Mouse (Mus musculus) limb, embryonic 14.5 days (tissue): ENCODE results near the gene 4921524J17Rik. TPM values are rescaled to one million over a fixed set of nuclear protein-coding genes. Genes with fewer than 3 reads are reported as not detected.

ENCODE experiments used
- ATAC-seq: fragments of 200-750 bp; cut with Nextera tagmentation; 2 replicates; pipeline ENCODE4 v1.8.0; 2017; ENCODE audit warnings: low read depth, moderate number of reproducible peaks, moderate TSS enrichment; ENCODE audit not compliant: low FRiP score
- DNase-seq: peaks from one replicate; pipeline ENCODE4 v3.0.0-alpha.2; 2015; ENCODE audit warnings: low spot score
- H3K27ac ChIP-seq: fragments of 300-500 bp; sonication (generic); replicated peaks from 2 replicates; pipeline ENCODE4 v1.5.1; 2014; ENCODE audit warnings: low read depth, mild to moderate bottlenecking, low read length, moderate library complexity, mixed read lengths
- H3K27me3 ChIP-seq: fragments of 300-500 bp; sonication (generic); 2 replicates; pipeline ENCODE4 v1.6.1; 2014; ENCODE audit warnings: low read length, mixed read lengths; ENCODE audit not compliant: control insufficient read depth, insufficient read depth
- H3K36me3 ChIP-seq: fragments of 300-500 bp; sonication (generic); 2 replicates; pipeline ENCODE4 v1.6.1; 2014; ENCODE audit warnings: mild to moderate bottlenecking, low read length, moderate library complexity, mixed read lengths; ENCODE audit not compliant: control insufficient read depth, insufficient read depth
- H3K4me1 ChIP-seq: fragments of 300-500 bp; sonication (generic); 2 replicates; pipeline ENCODE4 v1.6.1; 2014; ENCODE audit warnings: antibody characterized with exemption, low read length, mixed read lengths; ENCODE audit not compliant: control insufficient read depth, insufficient read depth
- H3K4me2 ChIP-seq: fragments of 300-500 bp; sonication (generic); replicated peaks from 2 replicates; pipeline ENCODE4 v1.6.1; 2014; ENCODE audit warnings: low read depth, mild to moderate bottlenecking, low read length, moderate library complexity; ENCODE audit not compliant: severe bottlenecking
- H3K4me3 ChIP-seq: fragments of 300-500 bp; sonication (generic); replicated peaks from 2 replicates; pipeline ENCODE4 v1.5.1; 2014; ENCODE audit warnings: low read length
- H3K9ac ChIP-seq: fragments of 300-500 bp; sonication (generic); 2 replicates; pipeline ENCODE4 v1.6.1; 2014; ENCODE audit warnings: mild to moderate bottlenecking, low read depth, low read length, moderate library complexity; ENCODE audit not compliant: severe bottlenecking
- H3K9me3 ChIP-seq: fragments of 300-500 bp; sonication (generic); 2 replicates; pipeline ENCODE4 v1.6.1; 2016; ENCODE audit warnings: low read length; ENCODE audit not compliant: control insufficient read depth
- POLR2A ChIP-seq: fragments of 200-500 bp; IDR thresholded peaks from 2 replicates; pipeline ENCODE4 v1.8.0; 2012; ENCODE audit warnings: inconsistent platforms, mild to moderate bottlenecking, moderate library complexity, borderline replicate concordance; ENCODE audit not compliant: insufficient read depth, insufficient read length; ENCODE audit errors: extremely low read depth
- WGBS: fragments of 180-500 bp; shearing (Covaris S2); extraction: QIAGEN DNeasy Blood & Tissue Kit; methylation state at CpG from one replicate; pipeline ENCODE4 v1.1.7; 2014; 5-methylcytosine and 5-hydroxymethylcytosine counted together
- polyA plus RNA-seq, 2 experiments: library from polyadenylated mRNA; depleted of rRNA in 1 of 2; stranded (reverse) in 1 of 2; unstranded in 1 of 2; fragments of >200 nt; fragmentation: Nextera tagmentation in 1 of 2; extraction: Ambion mirVana in 1 of 2; gene quantifications; 2 replicates each; pipeline versions ENCODE4 v1.2.1 to v1.2.3; 2012 to 2014

The 4921524J17Rik gene
- 16.3 and 24.9 TPM in 2 replicates for polyA plus RNA-seq (2012; rRNA removed)
- polyA plus RNA-seq (2014; fragmentation: Nextera tagmentation; extraction: Ambion mirVana) = 46.5 and 51.2 TPM in 2 replicates

DNA sequence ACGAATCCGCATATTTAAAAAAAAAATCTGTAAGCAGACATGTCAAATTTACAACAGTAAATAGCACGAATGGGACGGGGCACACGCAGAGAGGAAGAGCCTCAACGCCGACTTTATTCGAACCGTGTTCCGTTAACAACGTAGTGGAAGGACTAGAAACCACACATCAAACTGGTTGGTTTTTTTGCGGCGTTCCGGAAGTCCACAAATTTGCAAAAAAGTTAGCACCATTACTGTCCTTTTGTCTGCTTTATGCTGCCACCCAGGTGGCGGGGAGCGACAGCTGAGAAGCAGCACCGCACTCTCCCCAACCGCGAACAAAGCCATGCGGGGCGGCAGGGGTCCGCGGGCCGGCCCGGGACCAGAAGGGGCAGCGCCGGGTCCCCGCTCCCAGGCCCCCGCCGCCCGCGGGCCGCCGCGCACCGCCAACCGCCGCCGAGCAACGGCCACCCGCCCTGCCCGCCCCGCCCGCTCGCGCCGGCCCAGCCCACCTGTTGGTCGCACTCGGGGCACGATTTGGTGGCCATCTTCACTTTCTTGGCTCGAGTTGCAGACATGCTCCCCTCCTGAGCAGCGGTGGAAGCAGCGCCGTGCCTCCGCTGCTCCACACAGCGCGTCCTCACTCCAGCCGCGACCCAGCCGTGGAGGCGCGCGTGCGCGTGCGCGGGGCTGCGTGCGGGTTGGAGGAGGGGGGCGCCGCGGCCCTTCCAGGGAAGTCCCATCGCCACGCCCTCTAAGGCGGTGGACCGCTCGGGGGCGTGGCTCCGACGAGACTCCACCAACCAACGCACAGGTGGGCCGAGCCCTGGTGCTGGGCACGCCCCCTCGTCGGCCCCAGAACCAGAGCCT is at the start of gene 4921524J17Rik:
4921524J17Rik (minus strand) TSS at position 666 of the 849 bp plus-strand sequence.
- TF ChIP-seq POLR2A = peak; percentile 97; the same call in 1 of the 2 replicates
- H3K27me3 ChIP-seq = no peaks in the 10 kb centered on the region
- H3K27ac ChIP-seq = peak within 1 kb of the TSS; percentile 96
- H3K4me2 ChIP-seq = peak within 1 kb of the TSS; percentile 52
- ATAC-seq (peak; percentile 99), DNase-seq (peak; percentile 99)
- peak within 1 kb of the TSS; percentile 74 for H3K4me3 ChIP-seq
- H3K4me1 ChIP-seq = peaks cover 18% of the 10 kb centered on the region
- under 1% methylated on average over 67 of the region's 85 CpGs for WGBS
- H3K36me3 ChIP-seq = no peaks in the 10 kb centered on the region
- peak within 1 kb of the TSS; percentile 88 for H3K9ac ChIP-seq
- no peaks in the 10 kb centered on the region for H3K9me3 ChIP-seq

DNA sequence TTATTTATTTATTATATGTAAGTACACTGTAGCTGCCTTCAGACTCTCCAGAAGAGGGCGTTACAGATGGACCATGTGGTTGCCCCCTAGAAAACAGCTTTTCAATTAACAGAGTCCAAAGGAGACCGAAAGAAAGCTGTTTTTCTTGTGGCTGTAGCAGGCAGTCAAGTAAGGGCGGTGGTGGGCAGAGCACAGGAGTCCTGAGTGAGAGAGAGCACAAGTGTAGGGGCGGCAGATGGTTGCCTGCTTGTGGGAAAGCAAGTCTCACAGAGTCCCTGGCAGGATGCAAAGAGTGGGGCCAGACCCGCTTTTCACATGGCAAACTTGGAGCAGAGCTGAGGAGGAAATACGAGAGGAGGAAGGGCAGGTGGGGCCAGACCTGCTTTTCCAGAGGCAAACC is 49.8 kb upstream of the 4921524J17Rik start:
- no peak for ATAC-seq
- TF ChIP-seq POLR2A = no peak
- Histone ChIP-seq H3K27me3 (no peaks in the 10 kb centered on the region), H3K4me1 (no peaks in the 10 kb centered on the region), H3K9me3 (no peaks in the 10 kb centered on the region), H3K9ac (no peak overlapping the region), H3K4me2 (no peak overlapping the region), H3K4me3 (no peak overlapping the region), H3K36me3 (no peaks in the 10 kb centered on the region), H3K27ac (no peak overlapping the region)
- 36% methylated on average over 6 of the region's 6 CpGs for WGBS
- no peak for DNase-seq

DNA sequence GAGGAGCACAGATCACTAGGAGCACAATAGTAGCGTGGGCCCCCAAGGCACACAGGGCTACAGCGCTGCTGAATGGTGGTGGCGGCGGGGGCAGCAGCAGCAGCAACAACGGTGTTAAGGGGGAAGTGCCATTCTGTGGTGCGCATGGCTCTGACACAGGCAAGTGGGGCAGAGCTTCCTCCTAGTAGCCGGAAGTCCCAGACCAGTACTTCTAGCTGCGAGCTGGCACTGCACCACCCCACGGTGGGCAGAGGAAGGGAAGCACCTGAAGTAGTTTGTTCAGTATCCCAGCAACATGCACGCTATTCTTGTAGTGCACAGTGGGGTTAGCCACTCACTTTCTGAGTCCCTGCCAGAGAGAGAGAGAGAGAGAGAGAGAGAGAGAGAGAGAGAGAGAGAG is 49.3 kb upstream of the 4921524J17Rik start:
- ATAC-seq = no peak
- Histone ChIP-seq H3K27ac (no peak overlapping the region), H3K4me3 (no peak overlapping the region), H3K9me3 (no peaks in the 10 kb centered on the region), H3K36me3 (no peaks in the 10 kb centered on the region), H3K9ac (0 out of 2 replicates have a peak overlapping the region, but pooled peaks have one; percentile 5), H3K27me3 (no peaks in the 10 kb centered on the region), H3K4me1 (no peaks in the 10 kb centered on the region), H3K4me2 (peak overlapping the region; percentile 27; the same call in 1 of the 2 replicates)
- DNase-seq = no peak
- 34% methylated on average over 10 of the region's 10 CpGs for WGBS
- TF ChIP-seq POLR2A = no peak

DNA sequence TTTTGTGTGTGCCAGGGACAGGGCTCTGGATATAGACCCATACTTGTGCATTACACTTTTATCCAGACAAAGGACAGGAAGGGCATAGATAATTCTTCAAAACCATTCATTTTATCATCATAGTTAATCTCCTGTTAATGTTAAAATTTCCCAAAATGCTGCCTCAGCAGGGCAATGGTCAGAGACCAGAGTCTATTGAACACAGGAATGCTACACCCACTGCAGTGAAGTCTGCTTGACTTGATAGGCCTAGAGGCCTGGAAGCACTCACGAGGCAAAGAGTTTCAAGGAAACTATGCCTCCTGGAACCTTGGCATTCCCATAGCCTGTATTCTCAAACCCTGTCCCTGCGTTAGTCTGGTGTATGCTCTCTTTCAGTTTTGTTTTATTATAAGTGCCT is 47.1 kb upstream of the 4921524J17Rik start:
- DNase-seq (no peak), ATAC-seq (no peak)
- Histone ChIP-seq H3K9ac (no peak overlapping the region), H3K4me3 (no peak overlapping the region), H3K27me3 (no peaks in the 10 kb centered on the region), H3K9me3 (no peaks in the 10 kb centered on the region), H3K36me3 (no peaks in the 10 kb centered on the region), H3K27ac (no peak overlapping the region), H3K4me1 (no peaks in the 10 kb centered on the region), H3K4me2 (no peak overlapping the region)
- no peak for TF ChIP-seq POLR2A
- 78% methylated on average over 2 of the region's 2 CpGs for WGBS

DNA sequence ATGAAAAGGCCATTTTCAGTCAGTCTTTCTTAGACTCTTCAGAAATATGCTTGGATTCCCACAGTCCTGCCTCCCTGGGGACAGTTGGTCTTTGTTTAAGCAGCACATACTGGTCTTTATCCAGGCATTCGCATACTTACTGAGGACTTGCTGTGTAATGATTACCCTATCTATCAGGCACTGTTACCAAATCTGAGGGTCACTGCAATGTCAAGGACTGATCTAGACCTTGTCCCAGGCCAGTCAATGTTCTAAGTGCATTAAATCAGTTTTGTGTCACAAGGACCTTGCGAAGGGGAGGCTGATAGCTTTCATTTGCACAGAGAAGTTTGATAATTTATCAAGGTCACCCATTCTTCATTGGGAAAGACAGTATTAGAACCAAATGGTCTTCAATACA is 45.8 kb upstream of the 4921524J17Rik start:
- Histone ChIP-seq H3K27ac (no peak overlapping the region), H3K9ac (no peak overlapping the region), H3K4me2 (no peak overlapping the region), H3K27me3 (no peaks in the 10 kb centered on the region), H3K9me3 (no peaks in the 10 kb centered on the region), H3K4me1 (no peaks in the 10 kb centered on the region), H3K36me3 (no peaks in the 10 kb centered on the region), H3K4me3 (no peak overlapping the region)
- 89% methylated on average over 2 of the region's 2 CpGs for WGBS
- no peak for ATAC-seq
- no peak for DNase-seq
- no peak for TF ChIP-seq POLR2A
